Mouse (Mus musculus): ENCODE data around the gene Bcl7c.
"Not testable (repeated sequence)": the region's sequence is repeated elsewhere in the genome, so short reads cannot be mapped to it uniquely, and the experiment has no call there.

Bcl7c gene

DNA sequence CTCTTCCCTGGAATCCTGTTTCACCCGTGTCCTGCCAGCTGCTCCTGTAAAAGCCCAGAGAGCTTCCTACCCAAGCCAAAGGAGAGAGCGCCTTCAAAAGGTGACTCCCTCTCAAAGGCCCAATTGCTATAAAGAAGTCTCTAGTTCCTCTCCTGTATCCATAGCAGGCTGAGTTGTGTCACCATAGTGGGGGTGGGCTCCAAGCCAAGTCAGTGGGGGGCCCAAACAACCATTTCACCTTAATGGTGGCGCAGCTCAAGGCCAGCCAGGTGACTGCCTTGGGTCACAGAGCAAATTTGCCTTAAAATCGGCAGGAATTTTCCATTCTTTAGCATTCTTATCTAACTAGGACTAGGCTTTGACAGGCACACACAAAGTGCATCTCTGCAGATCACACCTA lies 6.1 kb upstream of the Bcl7c start:
- DNase-seq = no peak

DNA sequence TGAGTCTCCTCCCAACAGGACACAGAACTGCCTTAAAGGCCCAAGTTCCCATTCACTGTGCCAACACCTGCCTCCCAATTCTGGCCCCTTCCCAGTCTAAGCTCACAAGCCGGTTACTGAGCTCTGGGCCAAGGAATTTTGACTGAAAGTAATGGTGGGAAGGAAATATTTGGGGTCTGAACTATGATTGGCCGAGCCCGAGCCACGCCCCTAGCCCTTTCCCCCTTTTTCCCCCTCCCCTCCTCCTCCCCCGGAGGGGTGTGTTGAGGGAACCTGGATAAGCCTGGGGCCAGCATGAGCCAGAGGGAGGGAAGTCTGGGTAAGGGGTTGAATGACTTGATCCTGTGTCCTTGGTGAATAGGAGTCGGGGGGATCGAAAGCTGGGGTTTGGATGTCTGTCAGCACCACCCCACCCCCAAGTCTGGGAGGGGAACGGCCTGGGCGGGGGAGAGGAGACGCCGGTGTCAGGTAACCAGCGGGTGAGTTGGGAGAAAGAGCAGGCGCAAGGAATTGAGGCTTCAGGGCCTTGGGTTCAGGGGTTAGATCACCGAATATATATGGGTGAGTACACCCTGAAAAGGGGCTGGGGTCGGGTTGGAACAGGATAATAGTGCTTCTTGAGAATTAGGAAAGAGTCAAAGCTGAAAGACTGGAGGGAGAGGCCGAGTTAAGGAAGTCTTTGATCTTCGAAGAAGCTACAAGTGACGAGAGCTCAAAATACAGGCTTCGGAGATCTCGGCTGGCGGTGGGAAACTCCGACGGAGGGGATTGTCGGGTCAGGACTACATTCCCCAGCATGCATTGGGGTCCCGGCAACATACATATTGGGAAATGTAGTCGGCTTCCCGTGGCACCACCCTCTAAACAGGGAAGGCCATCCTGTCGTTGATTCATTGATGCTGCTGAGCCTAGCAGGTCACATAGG lies 4.0 kb upstream of the Bcl7c start, which contains the start of gene Ctf1:
TSS of gene Ctf1 (plus strand) at position 276 of the 925 bp plus-strand sequence.
- DNase-seq = peak; percentile 89

DNA sequence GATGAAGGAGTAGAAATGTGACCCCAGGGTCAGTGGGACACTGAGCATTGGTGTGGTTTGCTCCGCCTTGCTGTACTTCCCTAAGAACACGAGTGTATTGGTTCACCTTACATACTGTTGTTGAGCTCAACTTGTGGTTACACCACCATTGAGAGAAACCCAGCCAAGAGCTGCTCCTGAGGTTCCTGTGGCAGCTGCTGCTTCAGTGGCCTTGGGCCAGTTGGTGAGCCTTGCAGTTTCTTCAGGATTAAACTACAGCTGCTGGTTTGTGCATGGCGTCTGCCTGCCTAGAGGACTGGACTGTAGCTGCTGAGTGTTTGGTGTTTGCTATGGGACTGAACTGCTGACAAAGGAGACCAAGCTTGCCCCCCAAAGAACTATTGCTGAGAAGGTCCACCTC lies 2.7 kb upstream of the Bcl7c start:
- no peak for DNase-seq

DNA sequence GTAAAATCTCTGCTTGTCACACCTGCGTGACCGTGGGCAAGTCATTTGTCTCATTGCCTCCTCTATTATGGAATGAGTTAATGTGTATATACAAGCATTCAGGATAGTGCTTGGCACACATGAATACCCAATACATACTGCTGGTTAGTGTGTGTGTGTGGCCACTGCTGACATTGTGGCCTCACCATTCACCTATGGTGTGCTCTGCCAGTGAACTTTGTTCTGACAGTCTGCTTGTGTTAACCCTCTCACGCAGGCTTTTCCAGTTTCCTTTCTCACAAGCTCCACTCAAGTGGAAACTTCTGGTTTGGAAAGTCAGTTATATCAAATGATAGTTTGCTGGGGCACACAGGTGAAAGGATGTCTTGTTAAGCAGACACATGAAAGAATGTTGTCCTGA lies 2.3 kb upstream of the Bcl7c start:
- no peak for DNase-seq

DNA sequence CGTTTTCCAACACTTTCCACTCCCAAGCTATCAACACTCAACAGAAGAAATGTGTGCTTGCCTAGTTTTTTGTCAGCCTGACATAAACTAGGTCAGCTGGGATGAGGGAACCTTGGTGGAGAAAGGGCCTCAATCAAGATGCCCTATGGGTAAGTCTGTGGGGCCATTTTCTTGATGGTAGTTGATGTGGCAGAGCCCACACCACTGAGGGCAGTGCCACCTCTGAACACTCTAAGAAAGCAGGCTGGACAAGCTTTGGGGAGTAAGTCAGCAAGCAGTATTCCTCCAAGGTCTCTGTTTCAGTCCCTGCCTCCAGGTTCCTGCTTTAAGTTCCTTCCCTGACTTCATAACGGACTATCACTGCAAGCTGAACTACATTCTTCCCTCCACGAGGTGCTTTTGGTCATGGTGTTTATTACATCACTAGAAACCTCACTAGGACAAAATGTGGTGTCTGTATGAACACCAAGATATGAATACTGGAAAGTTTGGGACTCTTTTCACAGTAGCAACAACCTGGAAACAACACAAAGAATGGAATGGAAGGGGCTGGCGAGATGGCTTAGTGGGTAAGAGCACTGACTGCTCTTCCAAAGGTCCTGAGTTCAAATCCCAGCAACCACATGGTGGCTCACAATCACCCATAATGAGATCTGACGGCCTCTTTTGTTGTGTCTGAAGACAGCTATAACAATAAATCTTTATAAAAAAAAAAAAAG lies 687 bp upstream of the Bcl7c start:
- DNase-seq = no peak

DNA sequence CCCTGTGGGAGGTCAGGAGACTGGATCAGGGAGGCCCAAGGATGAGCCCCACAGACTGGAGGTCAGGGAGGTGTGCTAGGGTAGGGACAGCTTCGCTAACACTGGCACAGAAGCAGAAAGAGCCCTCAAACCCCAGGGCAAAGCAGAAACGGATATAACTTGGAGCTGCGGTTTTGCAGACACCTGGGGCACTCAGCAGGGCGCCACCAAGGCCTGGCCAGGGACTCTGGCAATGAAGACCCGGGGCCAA lies 851 bp downstream of the Bcl7c start:
- DNase-seq = no peak

DNA sequence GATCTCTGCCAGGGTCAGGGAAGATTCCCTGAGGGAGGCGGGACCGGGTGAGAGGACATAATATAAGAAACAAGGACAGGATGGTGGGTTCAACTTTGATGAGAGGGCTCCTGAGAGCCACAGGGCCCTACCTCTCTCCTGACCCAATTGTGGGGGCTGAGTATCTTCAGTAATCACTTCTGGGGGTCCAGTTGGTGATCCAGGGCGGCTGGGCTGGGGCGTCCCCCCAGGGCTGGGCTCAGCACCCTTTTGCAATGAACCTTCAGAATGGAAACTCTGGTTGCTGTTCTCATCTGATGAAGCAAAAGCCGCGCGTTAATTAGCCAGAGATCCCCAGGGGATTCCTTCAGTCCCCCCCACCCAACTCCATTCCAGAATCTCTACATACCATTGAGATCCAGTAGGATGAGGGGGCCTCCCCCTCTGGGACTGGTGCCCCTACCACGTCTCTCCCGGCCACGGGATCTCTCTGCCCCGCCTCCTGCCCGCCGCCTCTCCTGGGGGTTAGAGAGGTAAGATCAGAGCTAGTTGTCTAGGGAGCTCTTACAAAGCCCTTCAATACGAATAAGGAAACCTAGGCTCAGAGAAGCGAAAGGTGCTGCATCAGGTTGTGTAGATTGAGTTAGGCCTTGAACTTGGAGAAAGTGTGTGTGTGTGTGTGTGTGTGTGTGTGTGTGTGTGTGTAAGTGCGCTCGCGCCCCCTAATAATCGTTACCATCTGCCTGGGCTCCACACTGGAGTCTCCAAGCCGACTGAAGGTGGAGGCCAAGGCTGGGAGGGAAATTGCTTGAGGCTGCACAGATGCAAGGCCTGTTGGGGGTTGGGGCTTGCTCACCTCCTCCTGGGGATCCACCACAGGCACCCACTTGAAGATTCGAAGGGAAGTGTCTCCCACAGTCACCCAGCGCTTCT lies 1.4 kb downstream of the Bcl7c start:
- peak; percentile 42 for DNase-seq

DNA sequence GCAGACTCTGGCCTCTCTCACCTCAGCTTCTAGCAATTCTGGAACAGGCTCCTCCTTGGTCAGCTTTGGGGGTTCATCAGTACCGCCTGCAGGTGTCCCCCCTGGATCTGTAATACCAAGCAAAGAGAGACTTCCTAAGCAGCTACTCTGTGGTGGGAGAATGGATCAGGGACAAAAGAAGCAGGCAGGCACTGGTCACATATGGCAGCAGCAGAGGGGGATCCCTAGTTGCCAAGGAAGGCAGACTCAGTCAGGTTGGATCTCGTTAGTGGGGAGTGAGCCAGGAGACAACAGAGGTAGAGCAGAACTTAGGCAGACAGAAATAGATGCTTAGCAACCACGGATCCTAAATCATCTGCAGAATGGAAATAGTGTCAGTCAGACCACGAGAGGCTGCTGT lies 3.0 kb downstream of the Bcl7c start:
- no peak for DNase-seq

DNA sequence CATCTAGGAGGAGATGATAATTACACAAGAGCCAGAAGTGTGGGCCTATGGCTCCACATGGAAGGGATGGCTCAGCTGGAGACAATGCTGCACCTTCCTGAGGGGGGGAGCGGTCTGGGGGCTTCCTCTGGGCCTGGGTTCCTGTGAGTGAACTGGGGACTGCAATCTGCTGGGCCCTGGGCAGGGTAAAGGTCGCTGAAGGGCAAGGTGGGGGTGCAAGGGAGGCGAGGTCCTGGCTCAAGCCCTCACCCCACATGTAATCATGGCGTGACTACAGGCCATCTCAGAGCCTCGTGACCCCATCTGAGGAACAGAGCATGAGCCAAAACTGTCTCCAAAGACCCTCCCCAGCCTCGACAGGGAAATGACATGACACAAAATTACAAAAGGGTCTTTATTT lies 4.1 kb downstream of the Bcl7c start:
- no peak for DNase-seq

DNA sequence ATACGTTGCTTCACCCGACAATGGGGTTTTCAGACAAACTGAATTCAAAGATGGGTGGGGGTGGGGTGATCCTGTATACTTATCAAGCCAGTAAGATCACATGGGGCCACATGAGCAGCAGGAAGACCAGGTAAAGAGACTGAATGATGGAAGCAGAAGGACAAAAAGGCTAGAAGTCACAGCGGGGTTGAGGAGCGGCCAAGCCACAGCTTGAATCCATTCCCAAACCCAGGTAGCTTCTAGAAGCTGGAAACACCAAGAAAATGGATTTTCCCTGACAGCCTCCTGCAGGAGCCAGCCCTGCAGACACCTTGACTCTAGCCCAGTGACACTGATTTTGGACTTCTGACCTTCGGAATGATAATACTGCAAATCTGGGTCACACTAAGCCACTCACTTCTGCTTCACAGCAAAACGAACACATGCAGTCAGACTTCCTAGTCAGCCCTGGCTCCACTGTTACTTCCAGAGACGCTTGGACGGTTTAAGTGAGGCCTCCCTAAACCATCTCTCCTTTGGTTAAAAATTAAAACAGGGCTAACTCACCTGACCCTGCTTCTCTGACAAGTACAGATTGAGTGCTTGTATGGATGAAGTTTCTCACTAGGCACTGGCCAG lies 5.1 kb downstream of the Bcl7c start:
- peak; percentile 20 for DNase-seq

DNA sequence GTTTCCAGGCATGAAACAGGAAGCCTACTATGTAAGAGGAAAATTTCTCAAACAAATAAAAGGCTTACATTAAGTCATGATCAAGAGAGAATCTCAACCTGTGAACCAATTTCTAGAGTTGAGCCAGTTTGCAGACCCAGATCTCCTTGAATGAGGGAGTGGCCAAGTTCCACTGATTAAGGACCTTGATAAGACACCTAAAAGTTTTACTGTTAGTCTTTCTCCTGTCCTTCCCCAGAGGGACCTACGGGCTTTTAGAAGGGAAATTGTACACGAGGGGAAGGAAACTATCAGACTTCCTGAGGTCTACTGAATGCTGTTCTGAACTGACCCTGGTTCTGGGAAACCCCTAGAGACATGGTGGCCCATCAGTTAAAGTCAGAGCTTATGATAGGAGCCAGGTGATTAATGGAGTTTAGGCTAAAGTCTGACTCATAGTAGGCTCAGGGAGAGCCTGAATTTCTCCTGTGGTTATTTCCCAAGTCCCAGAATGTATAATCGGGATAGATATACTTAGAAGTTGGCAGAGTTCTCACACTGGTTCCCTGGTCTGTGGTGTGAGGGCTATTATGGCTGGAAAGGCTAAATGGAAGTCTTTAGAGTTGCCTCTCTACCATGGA lies 7.9 kb downstream of the Bcl7c start:
- DNase-seq = no peak

DNA sequence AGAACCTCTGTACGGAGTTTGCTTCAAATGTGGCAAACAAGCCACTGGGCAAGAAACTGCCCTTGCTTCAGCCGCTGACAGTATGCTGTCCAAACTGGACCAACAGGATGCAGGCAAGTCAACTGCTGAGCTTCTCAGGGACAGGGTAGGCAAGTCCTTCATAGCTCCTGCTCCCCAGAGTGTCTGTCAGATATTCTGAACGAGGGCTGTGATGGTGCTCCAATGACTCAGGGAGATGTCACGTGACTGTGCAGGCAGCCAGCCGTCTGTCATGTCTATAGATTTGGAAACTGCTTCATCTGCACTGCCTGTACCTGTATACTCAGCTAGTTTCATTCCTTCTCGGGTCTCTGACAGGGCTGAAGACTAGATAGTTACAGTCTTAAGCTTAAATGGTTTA lies 9.7 kb downstream of the Bcl7c start:
- DNase-seq = no peak

DNA sequence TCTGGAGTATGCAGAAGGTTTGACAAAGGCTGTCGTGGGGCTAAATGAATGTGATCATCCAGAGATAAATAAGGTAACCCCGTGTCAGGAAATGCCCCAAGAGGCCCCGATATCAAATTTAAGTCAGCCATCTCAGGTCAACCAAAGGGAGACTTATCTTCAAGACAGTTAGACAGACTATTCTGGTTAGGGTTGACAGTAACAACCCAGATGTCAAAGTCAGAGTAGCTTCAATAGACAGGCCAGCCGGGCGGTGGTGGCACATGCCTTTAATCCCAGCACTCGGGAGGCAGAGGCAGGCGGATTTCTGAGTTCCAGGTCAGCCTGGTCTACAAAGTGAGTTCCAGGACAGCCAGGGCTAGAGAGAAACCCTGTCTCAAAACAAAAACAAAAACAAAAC lies 15.0 kb downstream of the Bcl7c start:
- DNase-seq = not testable (repeated sequence)

DNA sequence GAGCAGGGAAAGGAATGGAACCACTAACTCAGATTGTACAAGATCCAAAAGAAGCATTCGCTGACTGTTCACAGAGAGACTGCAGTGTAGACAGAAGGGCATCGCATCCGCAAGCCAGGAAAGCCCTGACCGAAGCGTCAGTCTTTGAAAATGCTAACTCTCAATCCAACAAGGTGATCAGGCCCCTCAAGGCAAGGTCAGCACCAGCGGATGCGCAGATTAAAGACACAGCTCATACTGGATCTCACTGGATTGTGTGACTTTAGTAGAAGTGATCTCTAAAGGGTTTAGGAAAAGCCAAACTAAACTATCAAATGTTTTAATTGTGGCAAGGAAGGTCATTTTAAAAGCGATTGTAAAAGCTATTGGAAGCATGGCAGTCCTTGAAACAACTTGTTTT lies 15.4 kb downstream of the Bcl7c start:
- DNase-seq = no peak

DNA sequence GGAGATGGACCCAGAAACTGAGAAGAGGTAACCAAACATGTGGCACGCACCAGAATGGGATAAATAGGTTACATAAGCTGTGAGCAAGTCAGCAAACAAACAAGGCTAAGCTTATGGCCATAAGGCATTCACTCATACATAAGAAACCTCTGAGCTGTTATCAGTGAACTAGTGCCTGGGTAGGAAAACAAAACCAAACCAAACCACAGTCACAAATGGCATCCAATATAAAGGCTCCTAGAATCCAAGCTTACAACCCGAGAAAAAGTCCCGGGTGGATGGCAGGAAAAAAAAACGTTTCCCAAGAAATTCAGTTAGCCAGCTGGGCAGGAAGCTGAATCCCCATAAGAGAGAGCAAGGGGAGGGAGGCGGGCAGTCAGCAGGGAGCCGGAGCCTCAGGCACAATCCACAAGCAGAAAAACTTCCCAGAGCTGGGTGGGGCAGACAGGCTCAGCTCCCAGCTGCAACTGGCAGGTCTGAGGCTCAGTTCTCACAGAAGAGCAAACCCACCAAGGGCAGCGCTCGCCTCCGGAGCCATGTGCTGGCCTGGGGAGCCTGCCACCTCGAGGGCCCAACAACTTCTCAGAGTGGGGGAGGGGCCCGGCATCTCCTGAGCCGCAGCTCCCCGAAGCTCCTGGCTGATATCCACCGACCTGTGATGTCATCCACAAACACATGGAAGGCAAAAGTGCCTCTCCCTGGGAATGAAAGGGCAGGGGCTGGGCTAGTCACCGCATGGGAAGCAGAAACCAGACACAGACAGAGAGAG lies 17.3 kb downstream of the Bcl7c start:
- peak; percentile 81 for DNase-seq

DNA sequence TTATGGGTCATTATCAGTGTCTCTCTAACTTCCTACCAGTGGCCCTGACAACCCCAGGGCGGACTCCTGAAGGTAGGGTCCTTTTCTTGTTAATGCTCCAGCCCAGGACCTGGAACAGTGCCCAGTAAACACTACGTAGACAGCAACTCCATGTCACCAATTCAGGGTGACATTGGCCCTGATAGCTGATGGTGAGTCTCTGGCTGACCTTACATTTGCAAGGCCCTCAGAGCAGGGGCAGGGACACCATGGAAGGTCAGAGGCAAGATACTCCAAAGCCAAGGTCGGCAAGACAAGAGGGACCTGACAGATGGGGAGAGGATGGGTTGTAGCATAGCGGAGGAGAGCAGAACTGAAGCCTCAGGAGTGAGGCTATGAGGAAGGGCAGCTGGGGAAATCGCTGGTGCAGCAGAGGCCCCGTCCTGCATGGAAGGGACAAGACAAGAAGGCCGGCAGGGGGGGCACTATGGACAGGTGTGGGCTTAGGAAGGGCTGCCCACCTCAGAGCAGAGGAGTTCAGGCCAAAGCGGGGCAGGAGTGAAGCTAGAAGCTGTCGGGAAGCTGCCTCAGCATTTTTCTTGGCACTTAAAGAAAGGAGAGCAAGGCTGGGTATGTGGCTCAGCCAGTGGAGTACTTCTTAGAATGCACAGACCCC lies 19.0 kb downstream of the Bcl7c start:
- DNase-seq = no peak

DNA sequence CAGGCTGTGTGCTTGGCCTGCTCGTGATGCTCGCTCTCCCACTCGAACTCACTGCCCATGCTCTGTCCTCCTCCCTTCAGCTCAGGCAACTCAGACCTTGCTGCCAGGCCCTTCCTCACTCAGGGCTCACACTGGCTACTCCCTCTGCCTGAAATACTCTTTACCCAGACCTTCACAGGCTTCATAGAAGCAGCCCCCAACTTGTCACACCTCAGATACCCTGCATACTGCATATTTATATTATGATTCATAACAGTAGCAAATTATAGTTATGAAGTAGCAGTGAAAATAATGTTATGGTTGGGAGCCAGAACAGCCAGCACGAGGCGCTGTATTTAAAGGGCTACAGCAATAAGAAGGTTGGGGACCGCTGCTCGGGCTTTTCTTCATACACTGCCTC lies 19.8 kb downstream of the Bcl7c start:
- no peak for DNase-seq

DNA sequence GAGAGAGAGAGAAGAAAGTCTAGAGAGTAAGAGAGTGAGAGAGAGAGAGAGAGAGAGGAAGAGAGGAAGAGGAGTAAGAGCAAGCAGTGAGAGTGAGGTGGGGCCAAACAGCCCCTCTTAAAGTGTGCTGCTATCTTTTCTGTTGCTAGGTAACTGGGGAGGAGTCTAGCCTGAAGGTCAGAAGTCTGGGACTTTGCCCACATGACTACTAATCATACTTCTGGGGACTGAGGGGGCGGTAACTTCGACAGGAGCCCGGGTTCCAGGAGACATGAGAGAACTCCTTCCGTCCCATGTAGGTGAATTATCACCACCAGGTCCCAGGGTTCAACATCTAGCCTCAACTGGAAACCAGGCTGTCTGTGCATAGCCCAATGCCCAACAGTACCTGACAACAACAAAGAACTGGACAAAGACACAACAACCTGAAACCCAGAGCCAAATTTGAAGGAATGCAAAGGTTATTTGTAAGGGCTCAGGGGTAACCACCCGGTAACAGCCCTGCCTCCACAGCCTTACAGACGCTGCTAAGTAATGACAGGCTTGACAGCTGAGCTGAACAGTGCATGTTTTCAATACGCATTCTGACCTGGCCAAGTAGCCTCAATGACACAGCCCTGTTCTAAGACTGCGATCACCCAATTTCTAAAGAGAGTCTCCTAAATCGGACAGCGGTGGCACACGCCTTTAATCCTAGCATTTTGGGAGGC lies 21.8 kb downstream of the Bcl7c start:
- DNase-seq = no peak

DNA sequence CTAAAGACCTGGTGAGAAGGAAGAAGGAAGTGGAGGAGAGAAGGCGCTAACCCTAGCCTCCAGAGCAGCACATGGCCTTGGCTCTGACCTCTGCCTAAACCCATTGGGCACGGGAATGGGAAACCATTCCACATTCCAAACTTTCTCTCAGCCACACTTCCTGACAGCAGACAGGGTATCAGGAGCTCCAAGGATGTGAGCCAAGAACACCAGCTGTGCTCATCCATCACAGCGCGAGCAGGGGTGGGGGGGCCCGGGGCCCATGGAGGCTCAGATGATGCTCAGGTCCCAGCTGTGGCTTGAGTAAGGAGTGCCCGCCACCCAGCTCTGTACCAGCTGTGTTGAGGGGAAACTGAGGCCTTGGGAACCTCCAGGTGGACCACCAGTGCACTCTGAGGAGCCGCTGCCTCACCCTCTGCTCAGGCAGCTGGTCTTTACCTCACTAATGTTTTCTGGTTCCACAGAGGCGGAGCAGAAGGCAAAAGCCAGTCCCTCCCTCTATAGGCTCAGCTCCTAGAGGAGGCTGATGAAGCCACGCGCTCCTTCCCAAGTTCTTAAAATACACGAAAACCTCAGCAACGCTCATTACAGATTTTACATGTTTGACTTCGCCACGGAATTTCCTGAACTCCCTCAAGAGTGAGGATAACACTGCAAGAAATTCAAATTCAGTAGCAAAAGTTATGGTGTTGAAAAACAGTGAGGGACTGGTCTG lies 23.3 kb downstream of the Bcl7c start:
- DNase-seq = peak; percentile 58

All from kidney, postnatal 10 days (tissue).